Mouse (Mus musculus): ENCODE measurements at regions not wholly inside any gene's neighbourhood (a gene's known extent, or its start where the extent isn't known, plus 50 kb on each side); places are given as distances from the start of the nearest gene placed in this dataset.

DNA sequence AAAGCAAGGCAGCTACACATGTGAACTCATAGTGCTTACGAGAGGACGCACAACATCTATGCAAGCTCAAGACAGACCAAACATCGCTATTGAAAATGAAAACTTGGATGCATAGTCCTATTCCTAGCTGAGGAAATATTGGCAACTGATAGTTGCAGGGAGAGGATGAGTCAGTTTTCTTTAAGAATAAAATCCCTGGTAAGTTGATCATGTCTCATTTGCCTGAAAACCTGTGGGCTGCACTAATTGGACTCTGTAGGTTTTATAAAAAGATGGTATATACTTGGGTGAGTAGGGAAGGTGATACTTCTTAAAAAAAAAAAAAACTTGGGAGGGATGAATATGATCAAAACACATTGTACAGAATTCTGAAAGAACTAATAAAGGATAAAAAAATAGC lies 381.2 kb downstream of the Gria2 start:
- no peak for ATAC-seq (replicated peaks; ENCODE audit: low read depth, poor library complexity, severe bottlenecking)

DNA sequence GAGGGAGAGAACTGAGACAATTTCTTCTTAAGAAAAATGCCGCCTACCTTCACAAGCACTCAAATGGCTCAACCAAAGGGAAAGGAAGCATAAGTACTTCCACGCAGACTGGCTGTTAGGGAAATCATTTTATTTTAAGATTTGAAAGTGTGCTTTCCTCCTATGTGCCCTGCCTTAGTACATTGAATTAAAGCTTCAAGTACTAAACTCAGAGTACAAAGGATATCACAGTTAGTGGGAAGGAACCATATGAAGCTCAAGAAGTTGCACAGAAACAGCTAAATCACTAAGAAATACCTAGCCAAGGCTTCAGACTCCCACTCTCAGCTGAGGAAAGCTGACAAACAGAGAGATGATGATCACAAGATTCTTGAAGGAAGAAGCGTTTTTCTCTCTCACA lies 380.5 kb downstream of the Gria2 start:
- no peak for ATAC-seq (replicated peaks; ENCODE audit: low read depth, poor library complexity, severe bottlenecking)

DNA sequence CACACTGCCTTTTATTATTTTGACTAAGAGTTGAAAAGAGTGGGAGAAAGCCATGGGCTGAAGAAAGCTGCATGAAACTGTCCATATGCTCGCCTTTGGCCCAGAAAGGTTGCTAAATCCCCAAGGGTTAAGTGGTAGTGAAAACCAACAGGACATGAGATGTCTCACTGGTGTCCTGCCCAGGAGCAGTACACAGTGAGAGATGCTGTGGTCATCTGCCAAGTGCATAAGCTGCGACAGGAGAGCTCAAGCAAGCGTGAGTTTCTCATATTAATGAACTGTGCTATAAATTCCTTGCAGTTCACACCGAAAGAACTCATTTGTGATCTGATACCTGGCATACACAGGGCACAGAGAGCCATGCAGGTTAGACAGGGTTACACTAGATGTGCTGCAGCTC lies 380.0 kb downstream of the Gria2 start:
- no peak for ATAC-seq (replicated peaks; ENCODE audit: low read depth, poor library complexity, severe bottlenecking)

Data from common myeloid progenitor, adult 5-6 weeks (primary cell).